Mouse (Mus musculus) left cerebral cortex, adult 6 months (tissue): Measurements from ENCODE around the gene Ddit4. TPM values are rescaled to one million over a fixed set of nuclear protein-coding genes. Genes with fewer than 3 reads are reported as not detected.

Experiments used
- long read RNA-seq, 2 experiments: library from polyadenylated mRNA; unstranded; transcript quantifications; one replicate each; pipeline ENCODE4 v2.0.0; 2019 to 2020
- polyA plus RNA-seq: library from polyadenylated mRNA; unstranded; fragments of <200 nt; fragmentation: Nextera tagmentation; gene quantifications from 2 replicates; pipeline ENCODE4 v1.2.3, GENCODE M21; 2021

Ddit4 gene
- polyA plus RNA-seq: 1.3 and 5.9 TPM in 2 replicates
- long read RNA-seq, experiment 1, transcript Ddit4-201 (3 exons, 1,755 nt): major isoform, 45 of 46 reads
- long read RNA-seq, experiment 1, partial matches to known transcripts: 0 of 46 reads
- long read RNA-seq, experiment 1, other reads (novel, unspliced or antisense): 1 of 46 reads
- long read RNA-seq, experiment 2, partial matches to known transcripts: 0 of 1 reads
- long read RNA-seq, experiment 2, other reads (novel, unspliced or antisense): 1 of 1 reads

GRCm38 (mm10) chr10:59951211-59952151, at the start of gene Ddit4:
Gene Ddit4, minus strand, starts transcription at chr10:59951834.

Other genes with a start within 250 kb of the Ddit4 start
- 43.0 and 60.6 TPM in 2 replicates for gene Micu1, start 249.4 kb downstream of the Ddit4 start, polyA plus RNA-seq
- gene Dnajb12, start 72.3 kb downstream of the Ddit4 start, polyA plus RNA-seq: 25.9 and 30.3 TPM in 2 replicates
- 28.1 and 31.4 TPM in 2 replicates for gene Ascc1, start 51.0 kb upstream of the Ddit4 start, polyA plus RNA-seq
- 124 and 144 TPM in 2 replicates for gene Anapc16, start 51.3 kb upstream of the Ddit4 start, polyA plus RNA-seq
- gene Spock2, start 154.4 kb upstream of the Ddit4 start, polyA plus RNA-seq: 86.1 and 104 TPM in 2 replicates